Mouse (Mus musculus) G1E-ER4 (cell line): Measurements from ENCODE around the gene 5730596B20Rik. TPM values are rescaled to one million over a fixed set of nuclear protein-coding genes. Genes with fewer than 3 reads are reported as not detected.

Experiments used
- GATA1 ChIP-seq: IDR thresholded peaks from one replicate; pipeline ENCODE4 v1.8.0; 2012; ENCODE audit warnings: low read length, inconsistent platforms
- polyA plus RNA-seq: library from polyadenylated mRNA; stranded (reverse); fragments of >175 nt; gene quantifications from 2 replicates; pipeline ENCODE4 v1.2.3, GENCODE M21; 2012

Gene 5730596B20Rik
- polyA plus RNA-seq, 1 experiment = not detected

GRCm38 (mm10) chr6:52159164-52159761, 18.0 kb upstream of the 5730596B20Rik start:
- TF ChIP-seq GATA1 = no peak

GRCm38 (mm10) chr6:52159979-52160378, 17.3 kb upstream of the 5730596B20Rik start:
- no peak for TF ChIP-seq GATA1

- no peak for TF ChIP-seq GATA1
Measured at GRCm38 (mm10) chr6:52160511-52161335, 16.6 kb upstream of the 5730596B20Rik start.

- no peak for TF ChIP-seq GATA1
Measured at GRCm38 (mm10) chr6:52161336-52162092, 15.8 kb upstream of the 5730596B20Rik start.

GRCm38 (mm10) chr6:52162093-52162380, 15.3 kb upstream of the 5730596B20Rik start:
- TF ChIP-seq GATA1 = no peak

- no peak for TF ChIP-seq GATA1
Measured at GRCm38 (mm10) chr6:52162611-52163365, 14.5 kb upstream of the 5730596B20Rik start.

GRCm38 (mm10) chr6:52163366-52164031, 13.8 kb upstream of the 5730596B20Rik start:
- no peak for TF ChIP-seq GATA1

GRCm38 (mm10) chr6:52164051-52164625, 13.2 kb upstream of the 5730596B20Rik start:
- TF ChIP-seq GATA1 = no peak

- TF ChIP-seq GATA1 = no peak
Measured at GRCm38 (mm10) chr6:52164626-52165440, 12.5 kb upstream of the 5730596B20Rik start, which contains the start of gene Hoxa2. TSS of gene Hoxa2 (minus strand) at chr6:52164831.

- TF ChIP-seq GATA1 = no peak
Measured at GRCm38 (mm10) chr6:52165441-52166370, 11.6 kb upstream of the 5730596B20Rik start.

GRCm38 (mm10) chr6:52166431-52167077, 10.7 kb upstream of the 5730596B20Rik start:
- TF ChIP-seq GATA1 = no peak

GRCm38 (mm10) chr6:52167176-52167575, 10.1 kb upstream of the 5730596B20Rik start:
- TF ChIP-seq GATA1 = no peak
